Mouse (Mus musculus) B cell, adult 62 days (primary cell): Measurements from ENCODE around the gene Slfn3. TPM values are rescaled to one million over a fixed set of nuclear protein-coding genes. Genes with fewer than 3 reads are reported as not detected.

Experiments used
- total RNA-seq: library from RNA; stranded (reverse); gene quantifications from 4 replicates; pipeline ENCODE4 v1.2.4, GENCODE M21; 2023

Slfn3 gene
- 1.7 to 3.0 TPM (median 2.1 TPM) in 4 replicates for total RNA-seq

DNA sequence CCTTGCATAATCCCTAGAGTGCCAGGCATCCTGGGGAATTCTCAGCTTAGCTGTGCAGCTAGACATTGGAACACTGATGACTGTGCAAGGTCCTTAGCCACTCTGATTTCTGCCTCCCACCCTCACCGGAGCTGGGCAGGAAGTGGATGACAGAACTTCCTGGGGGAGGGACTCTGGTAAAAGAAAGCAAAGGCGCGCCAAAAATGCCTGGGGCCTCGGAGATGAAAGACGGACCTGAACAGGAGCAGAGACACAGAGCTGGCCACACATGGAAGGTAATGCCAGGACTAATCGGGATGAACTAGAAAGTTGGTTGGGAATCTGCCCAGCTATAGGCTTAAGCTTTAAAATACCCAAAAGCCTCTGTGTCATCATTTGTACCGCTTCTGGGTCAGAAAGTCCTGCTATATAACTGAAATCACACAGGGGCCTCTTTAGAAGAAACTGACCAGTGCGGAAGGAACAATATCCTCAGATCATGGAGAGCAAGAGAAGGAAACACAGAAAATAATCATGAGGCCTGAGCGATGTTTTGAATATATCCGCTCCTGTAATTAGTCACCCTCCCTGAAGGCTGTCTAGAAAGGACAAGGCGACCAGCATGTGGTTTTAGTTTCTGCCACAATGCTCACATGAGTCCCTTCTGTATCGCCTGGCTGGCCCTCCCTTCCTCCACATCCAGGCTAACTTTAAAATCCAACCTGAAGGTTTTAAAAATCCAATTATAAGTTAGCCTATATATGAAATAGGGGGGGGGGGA, at the start of gene Slfn3:
TSS of gene Slfn3 (plus strand) at position 197 of the 760 bp plus-strand sequence.

DNA sequence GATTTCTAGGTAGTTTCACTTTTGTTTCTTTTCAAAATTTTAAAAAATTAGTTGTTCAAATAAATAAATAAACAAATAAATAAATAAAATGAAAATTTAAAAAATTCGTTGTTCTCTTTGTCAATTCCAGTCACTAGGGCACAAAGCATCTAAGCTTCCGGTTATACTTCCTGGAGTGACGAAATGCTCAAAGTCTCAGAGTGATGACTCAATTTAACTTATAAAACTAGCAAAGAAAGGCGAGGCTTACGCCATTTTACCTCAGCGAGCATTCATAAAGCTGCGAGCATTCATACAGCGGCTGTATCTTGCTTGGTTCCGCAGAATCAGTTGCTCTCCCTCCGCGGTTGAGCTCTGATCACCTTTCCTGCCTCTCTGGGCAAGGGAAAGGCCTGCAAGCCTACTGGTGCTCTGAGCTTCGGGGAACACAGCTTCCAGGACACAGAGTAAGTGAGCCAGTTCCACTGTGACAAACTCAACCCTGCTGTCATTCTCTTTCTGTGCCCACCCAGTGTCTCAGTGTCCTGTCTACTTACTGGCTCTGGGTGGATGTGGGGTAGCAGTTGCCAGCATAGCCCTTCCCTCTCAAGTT, 16.1 kb upstream of the Slfn3 start, which contains the start of gene Slfn4:
TSS of gene Slfn4 (plus strand) at position 239 of the 592 bp plus-strand sequence.

Other genes with a start within 250 kb of the Slfn3 start
- 15.1 to 17.7 TPM (median 17.3 TPM) in 4 replicates for gene Slfn5, start 240.0 kb upstream of the Slfn3 start, total RNA-seq
- 19.1 to 24.7 TPM (median 21.2 TPM) in 4 replicates for gene Slfn9, start 199.5 kb upstream of the Slfn3 start, total RNA-seq
- 33.0 to 46.2 TPM (median 37.1 TPM) in 4 replicates for gene Slfn8, start 170.5 kb upstream of the Slfn3 start, total RNA-seq
- 78.5 to 85.0 TPM (median 80.5 TPM) in 4 replicates for gene Slfn2, start 126.2 kb upstream of the Slfn3 start, total RNA-seq
- gene Slfn1, start 74.5 kb upstream of the Slfn3 start, total RNA-seq = 0.60 to 1.0 TPM (median 0.82 TPM) in 4 replicates
- gene Slfn4, start 16.1 kb upstream of the Slfn3 start, total RNA-seq = 0.24 to 0.34 TPM (median 0.26 TPM) in 3 of 4 replicates, not detected in the other
- gene Slfn14, start 95.4 kb downstream of the Slfn3 start, total RNA-seq = not detected in 4 replicates
- 130 to 153 TPM (median 142 TPM) in 4 replicates for gene Ap2b1, start 107.7 kb downstream of the Slfn3 start, total RNA-seq
- 12.6 to 15.2 TPM (median 14.1 TPM) in 4 replicates for gene Pex12, start 111.3 kb downstream of the Slfn3 start, total RNA-seq
- gene Rasl10b, start 217.8 kb downstream of the Slfn3 start, total RNA-seq = 0.79 to 1.2 TPM (median 0.90 TPM) in 4 replicates
- not detected in 4 replicates for gene Gas2l2, start 238.1 kb downstream of the Slfn3 start, total RNA-seq
- gene 1700020L24Rik, start 246.3 kb downstream of the Slfn3 start, total RNA-seq = 0.83 TPM in 1 of 4 replicates, not detected in the others